Comparison of ENCODE assay signal across 31 mouse cellular contexts in genomic region chr11:3661964-3662363, GRCm38 (mm10).
"Had no signal": no experiment of that assay in that cellular context is flagged by ENCODE, and none has a peak within 500 bp of the region (broad histone marks: within the 10 kb centered on the region; RNA-seq: fewer than 3 reads in every experiment).

No protein-coding gene starts in this region.

- ATAC-seq: liver, embryonic 12.5 days; liver, postnatal 0 days; lung, postnatal 0 days; midbrain, embryonic 13.5 days; midbrain, embryonic 15.5 days had no signal

- H3K9ac ChIP-seq: limb, embryonic 12.5 days; limb, embryonic 13.5 days; limb, embryonic 15.5 days; liver, embryonic 12.5 days; liver, embryonic 13.5 days; liver, embryonic 14.5 days; liver, embryonic 15.5 days; liver, postnatal 0 days; lung, embryonic 14.5 days; lung, embryonic 15.5 days; midbrain, embryonic 12.5 days; midbrain, embryonic 13.5 days; midbrain, embryonic 15.5 days; neural tube, embryonic 12.5 days; neural tube, embryonic 13.5 days had no signal

- DNase-seq: left cerebral cortex, postnatal 4 days; liver; liver, embryonic 13.5 days; liver, postnatal 0 days; lung, adult 18-20 months; lung, adult 2 months; lung, embryonic 14.5 days; lung, postnatal 14 days; lung, postnatal 36 days; lung, postnatal 4 days; midbrain, embryonic 14.5 days had no signal

- H3K4me1 ChIP-seq: limb, embryonic 10.5 days; limb, embryonic 12.5 days; limb, embryonic 13.5 days; limb, embryonic 15.5 days; liver, embryonic 12.5 days; liver, embryonic 13.5 days; liver, embryonic 15.5 days; lung, embryonic 15.5 days; megakaryocyte, embryonic 14.5 days; midbrain, embryonic 10.5 days; midbrain, embryonic 12.5 days; midbrain, embryonic 13.5 days; midbrain, embryonic 15.5 days; neural tube, embryonic 12.5 days; neural tube, embryonic 13.5 days had no signal

- H3K27me3 ChIP-seq: limb, embryonic 12.5 days; limb, embryonic 13.5 days; limb, embryonic 15.5 days; liver, embryonic 12.5 days; liver, embryonic 13.5 days; liver, embryonic 15.5 days; lung, embryonic 15.5 days; megakaryocyte, embryonic 14.5 days; midbrain, embryonic 12.5 days; midbrain, embryonic 13.5 days; midbrain, embryonic 15.5 days; neural tube, embryonic 12.5 days; neural tube, embryonic 13.5 days had no signal

- H3K4me3 ChIP-seq: left cerebral cortex, adult 2 months; limb, embryonic 10.5 days; limb, embryonic 12.5 days; limb, embryonic 13.5 days; limb, embryonic 15.5 days; liver, embryonic 12.5 days; liver, embryonic 13.5 days; liver, embryonic 15.5 days; lung, embryonic 15.5 days; megakaryocyte, embryonic 14.5 days; midbrain, embryonic 10.5 days; midbrain, embryonic 12.5 days; midbrain, embryonic 13.5 days; midbrain, embryonic 15.5 days; myocyte; neural tube, embryonic 12.5 days; neural tube, embryonic 13.5 days had no signal

- H3K9me3 ChIP-seq: limb, embryonic 10.5 days; limb, embryonic 12.5 days; limb, embryonic 13.5 days; limb, embryonic 15.5 days; liver, embryonic 12.5 days; liver, embryonic 13.5 days; liver, embryonic 15.5 days; lung, embryonic 15.5 days; megakaryocyte, embryonic 14.5 days; midbrain, embryonic 10.5 days; midbrain, embryonic 12.5 days; midbrain, embryonic 13.5 days; midbrain, embryonic 15.5 days; neural tube, embryonic 12.5 days; neural tube, embryonic 13.5 days had no signal

- H3K4me2 ChIP-seq: limb, embryonic 12.5 days; limb, embryonic 13.5 days; limb, embryonic 15.5 days; liver, embryonic 11.5 days; liver, embryonic 12.5 days; liver, embryonic 13.5 days; liver, embryonic 15.5 days; lung, embryonic 14.5 days; lung, embryonic 15.5 days; midbrain, embryonic 12.5 days; midbrain, embryonic 13.5 days; midbrain, embryonic 15.5 days; neural tube, embryonic 12.5 days; neural tube, embryonic 13.5 days had no signal

- H3K27ac ChIP-seq: left cerebral cortex, adult 2 months; limb, embryonic 10.5 days; limb, embryonic 12.5 days; limb, embryonic 13.5 days; limb, embryonic 15.5 days; liver, embryonic 12.5 days; liver, embryonic 13.5 days; liver, embryonic 14.5 days; liver, embryonic 15.5 days; lung, embryonic 15.5 days; macrophage; midbrain, embryonic 10.5 days; midbrain, embryonic 12.5 days; midbrain, embryonic 13.5 days; midbrain, embryonic 15.5 days; neural tube, embryonic 12.5 days; neural tube, embryonic 13.5 days had no signal
